Mouse (Mus musculus): ENCODE measurements around the gene Rab21.

DNA sequence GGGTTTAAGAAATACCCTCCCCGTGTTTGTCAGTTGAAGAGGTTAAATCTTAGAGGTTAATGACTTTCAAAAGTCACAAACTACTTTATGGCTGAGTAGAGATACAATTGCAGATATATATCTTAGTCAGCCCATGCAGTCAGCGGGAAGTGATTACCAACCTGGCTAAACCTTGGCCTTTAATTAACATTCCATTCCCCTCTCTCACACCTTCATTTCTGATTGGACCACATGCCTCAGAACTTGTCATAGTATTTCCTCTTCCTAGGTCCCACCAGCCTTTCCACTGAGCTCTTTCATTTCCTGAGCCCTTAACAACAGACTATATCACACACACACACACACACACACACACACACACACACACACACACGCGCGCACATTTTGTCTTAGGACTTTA is 59.2 kb downstream of the Rab21 start:
- TF ChIP-seq CTCF (IDR thresholded peaks at IDR 0.05; ENCODE audit: low read depth, low read length) (no peak), POLR2A (IDR thresholded peaks at IDR 0.05; ENCODE audit: extremely low read depth, insufficient read depth, low read length) (no peak)

All from liver, adult 2 months (tissue).